Mouse (Mus musculus): ENCODE data around the gene Slc39a2. TPM values are rescaled to one million over a fixed set of nuclear protein-coding genes. Genes with fewer than 3 reads are reported as not detected.

Slc39a2 gene
- polyA plus RNA-seq, 1 experiment from 2014 or later = 0.15 TPM

Other genes starting within 250 kb of the Slc39a2 start
- not detected in 2 replicates for gene Gm17079, start 197.4 kb upstream of the Slc39a2 start, polyA plus RNA-seq (2014; fragmentation: Nextera tagmentation; extraction: Ambion mirVana)
- not detected in 2 replicates for gene Gm5800, start 175.7 kb upstream of the Slc39a2 start, polyA plus RNA-seq (2014; fragmentation: Nextera tagmentation; extraction: Ambion mirVana)
- not detected in 2 replicates for gene Ang4, start 119.3 kb upstream of the Slc39a2 start, polyA plus RNA-seq (2014; fragmentation: Nextera tagmentation; extraction: Ambion mirVana)
- not detected in 2 replicates for gene AY358078, start 92.8 kb upstream of the Slc39a2 start, polyA plus RNA-seq (2014; fragmentation: Nextera tagmentation; extraction: Ambion mirVana)
- not detected in 2 replicates for gene Ear6, start 39.2 kb upstream of the Slc39a2 start, polyA plus RNA-seq (2014; fragmentation: Nextera tagmentation; extraction: Ambion mirVana)
- 41.9 and 46.2 TPM in 2 replicates for gene Mettl17, start 8.0 kb upstream of the Slc39a2 start, polyA plus RNA-seq (2014; fragmentation: Nextera tagmentation; extraction: Ambion mirVana)
- gene Ndrg2, start 21.3 kb downstream of the Slc39a2 start, polyA plus RNA-seq (2014; fragmentation: Nextera tagmentation; extraction: Ambion mirVana) = 11.9 and 12.9 TPM in 2 replicates
- gene Tppp2, start 25.5 kb downstream of the Slc39a2 start, polyA plus RNA-seq (2014; fragmentation: Nextera tagmentation; extraction: Ambion mirVana) = not detected in 2 replicates
- not detected in 2 replicates for gene Rnase13, start 29.9 kb downstream of the Slc39a2 start, polyA plus RNA-seq (2014; fragmentation: Nextera tagmentation; extraction: Ambion mirVana)
- 154 and 158 TPM in 2 replicates for gene Arhgef40, start 91.8 kb downstream of the Slc39a2 start, polyA plus RNA-seq (2014; fragmentation: Nextera tagmentation; extraction: Ambion mirVana)
- 0.60 and 1.3 TPM in 2 replicates for gene Tmem253, start 122.8 kb downstream of the Slc39a2 start, polyA plus RNA-seq (2014; fragmentation: Nextera tagmentation; extraction: Ambion mirVana)
- gene Zfp219, start 127.8 kb downstream of the Slc39a2 start, polyA plus RNA-seq (2014; fragmentation: Nextera tagmentation; extraction: Ambion mirVana) = 51.6 and 52.0 TPM in 2 replicates
- not detected in 2 replicates for gene Olfr221, start 149.6 kb downstream of the Slc39a2 start, polyA plus RNA-seq (2014; fragmentation: Nextera tagmentation; extraction: Ambion mirVana)
- gene Hnrnpc, start 211.1 kb downstream of the Slc39a2 start, polyA plus RNA-seq (2014; fragmentation: Nextera tagmentation; extraction: Ambion mirVana) = 989 and 1,009 TPM in 2 replicates
- 119 and 124 TPM in 2 replicates for gene Rpgrip1, start 217.8 kb downstream of the Slc39a2 start, polyA plus RNA-seq (2014; fragmentation: Nextera tagmentation; extraction: Ambion mirVana)